Mouse (Mus musculus) adipocyte (in vitro differentiated cells): ENCODE measurements at regions not wholly inside any gene's neighbourhood (a gene's known extent, or its start where the extent isn't known, plus 50 kb on each side); places are given as distances from the start of the nearest gene placed in this dataset.

Experiments used
- DNase-seq: peaks from one replicate; pipeline ENCODE4 v3.0.0-alpha.2; 2016; ENCODE audit warnings: low spot score

DNA sequence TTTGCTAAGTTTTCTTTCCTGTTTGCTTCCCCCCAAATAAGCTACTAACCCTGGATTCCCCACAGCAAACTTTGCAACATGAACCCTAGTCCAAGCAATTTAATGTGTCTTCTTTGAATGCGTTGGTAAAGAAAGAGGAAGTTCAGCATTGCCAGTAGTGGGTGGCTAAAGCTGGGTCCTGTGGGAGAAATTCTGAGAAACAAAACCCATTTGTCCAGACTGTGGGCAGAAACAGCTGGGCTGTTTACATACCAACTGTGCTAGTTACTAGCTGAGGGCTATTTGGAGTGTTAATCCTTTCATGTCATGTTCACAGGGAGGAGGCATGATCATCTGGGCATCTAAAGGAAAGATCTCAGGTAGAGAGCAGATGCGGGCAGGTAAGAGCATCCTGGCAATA is 51.8 kb upstream of the 1190002N15Rik start:
- DNase-seq: no peak

DNA sequence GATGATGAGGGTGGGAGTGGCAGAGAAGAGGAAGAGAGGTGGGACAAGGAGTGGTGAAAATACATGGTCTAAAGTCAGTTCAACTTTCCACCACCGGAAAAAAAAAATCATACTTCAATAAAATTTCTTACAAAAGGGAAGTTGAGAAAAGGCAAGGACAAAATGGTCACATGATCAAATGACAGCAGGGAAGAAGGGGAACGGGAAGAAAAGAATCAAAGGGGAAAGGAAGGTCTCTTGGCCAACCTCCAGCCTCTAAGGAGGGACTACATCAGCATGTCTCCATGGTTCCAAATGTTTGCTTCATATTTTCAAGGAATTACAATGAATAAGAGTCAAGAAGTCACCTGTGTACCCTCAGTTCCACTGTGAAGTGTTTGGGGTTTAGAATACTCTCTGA is 64.7 kb upstream of the Slc9a9 start:
- DNase-seq: no peak

DNA sequence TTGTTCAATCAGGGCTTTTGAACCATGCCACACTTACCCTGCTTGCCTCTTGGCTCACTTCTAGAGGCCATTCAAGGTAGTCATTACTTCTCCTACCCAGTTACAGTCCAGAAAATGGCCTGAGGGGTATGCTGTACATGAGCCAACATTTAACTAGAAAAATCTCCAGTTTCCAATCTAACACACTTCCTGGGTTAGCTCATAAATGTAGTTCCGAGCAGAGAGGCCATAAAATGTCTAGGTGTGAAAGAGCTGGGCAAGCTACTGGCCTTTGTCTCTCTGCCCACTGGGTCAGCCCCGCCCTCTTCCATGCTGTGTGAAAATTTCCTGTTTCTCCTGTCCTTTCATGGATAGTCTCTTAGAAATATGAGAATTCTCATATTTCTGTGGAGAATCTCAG is 63.3 kb upstream of the Slc9a9 start:
- DNase-seq: peak; percentile 7

DNA sequence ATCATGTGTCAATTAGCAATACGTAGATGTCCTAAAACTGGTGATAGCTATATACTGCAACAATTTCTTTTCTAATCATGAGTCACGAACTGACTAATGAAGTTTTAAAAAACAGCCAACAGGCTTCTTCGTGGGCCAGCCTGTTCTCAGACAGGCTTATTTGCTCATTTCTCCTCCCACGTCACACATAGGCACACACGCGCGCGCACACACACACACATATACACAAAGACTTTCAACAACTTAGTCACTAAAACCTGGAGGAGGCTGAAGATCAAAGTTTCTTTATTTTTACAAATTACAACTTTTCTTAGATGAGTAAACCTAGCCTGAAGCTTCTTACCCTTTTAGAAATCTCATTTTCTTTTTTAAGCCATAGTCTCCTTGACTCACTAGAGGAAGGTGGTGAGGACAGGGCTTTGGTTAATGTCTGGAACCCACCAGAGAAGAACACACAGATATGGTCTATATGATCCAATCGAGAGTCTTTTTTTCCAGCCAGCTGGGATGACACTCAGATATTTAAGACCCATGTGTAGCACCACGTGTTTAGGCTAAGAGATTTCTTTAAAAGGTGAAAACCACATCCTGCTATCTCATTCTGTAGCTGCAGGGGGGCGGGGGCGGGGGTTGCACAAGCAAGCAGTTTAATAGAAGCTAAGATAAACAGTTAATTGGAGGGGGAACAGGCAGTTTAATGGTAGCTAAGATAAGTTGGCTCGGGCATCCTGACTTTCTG is 62.5 kb upstream of the Slc9a9 start:
- no peak for DNase-seq

DNA sequence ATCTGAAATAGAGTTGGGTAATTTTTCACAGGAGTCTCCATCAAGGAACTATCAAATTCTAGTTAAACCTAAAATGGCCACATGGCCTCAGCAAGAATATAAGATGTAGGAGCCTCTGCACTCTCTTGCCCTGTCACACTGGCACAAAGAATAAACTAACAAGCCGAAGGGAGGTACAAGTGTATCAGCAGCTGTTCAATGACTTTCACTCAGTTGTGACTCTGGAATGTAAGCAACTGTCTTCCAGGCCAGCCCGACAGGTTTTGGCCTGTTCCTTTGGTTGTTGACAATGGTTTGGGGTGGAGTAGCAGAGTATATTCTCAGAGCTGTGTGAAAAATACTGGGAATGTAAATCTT is 62.0 kb upstream of the Slc9a9 start:
- no peak for DNase-seq

DNA sequence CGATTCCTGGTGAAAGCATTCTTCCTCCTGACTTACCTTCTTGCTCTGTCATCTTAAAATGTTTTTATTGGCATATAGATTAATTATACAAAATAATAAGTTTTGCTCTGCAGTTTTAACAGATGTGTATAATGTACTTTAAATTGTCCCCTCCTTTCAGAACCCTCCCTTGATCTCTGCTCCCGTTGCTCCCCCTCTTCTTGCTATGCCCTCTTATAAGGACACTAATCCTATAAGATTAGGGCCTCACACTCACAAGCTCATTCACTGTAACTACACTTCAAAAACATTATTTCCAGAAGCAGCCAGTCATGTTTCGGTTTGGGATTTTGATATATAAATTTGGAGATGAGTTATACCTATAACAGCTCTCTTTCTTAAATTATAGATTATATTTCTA is 59.6 kb upstream of the Slc9a9 start:
- DNase-seq: no peak

DNA sequence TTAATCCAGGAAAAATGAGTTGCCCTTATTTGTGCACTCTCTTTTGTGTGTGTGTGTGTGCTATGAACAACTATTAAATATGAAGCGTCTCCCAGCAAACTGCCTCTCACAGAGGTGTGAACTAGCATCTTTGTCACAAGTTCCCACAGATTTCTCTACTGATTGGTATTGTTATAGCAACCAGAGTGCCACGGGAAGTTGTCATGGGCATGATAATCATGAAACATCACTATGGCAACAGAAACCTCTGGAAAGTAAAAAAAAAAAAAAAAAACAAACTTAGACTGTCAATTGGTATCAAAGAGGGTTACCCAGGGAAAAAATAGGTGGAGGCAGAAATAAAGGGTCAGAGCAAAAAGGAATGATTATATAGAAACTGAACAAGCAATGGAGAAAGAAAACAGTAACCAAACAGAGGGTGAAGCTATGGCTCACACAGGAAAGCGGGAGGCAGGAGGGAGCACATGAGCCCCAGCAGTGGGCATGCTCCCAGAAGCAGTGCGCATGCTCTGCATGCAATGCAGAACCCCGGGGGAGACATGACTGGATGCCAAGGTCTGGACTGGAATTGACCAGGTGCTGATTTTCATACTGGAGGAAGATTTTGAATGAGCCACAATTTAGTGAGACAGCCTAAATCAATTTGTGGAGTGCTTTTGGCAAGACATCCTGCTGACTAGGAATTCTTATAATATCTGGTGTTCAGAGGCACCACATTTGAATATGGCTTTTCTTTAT is 58.9 kb upstream of the Slc9a9 start:
- no peak for DNase-seq

DNA sequence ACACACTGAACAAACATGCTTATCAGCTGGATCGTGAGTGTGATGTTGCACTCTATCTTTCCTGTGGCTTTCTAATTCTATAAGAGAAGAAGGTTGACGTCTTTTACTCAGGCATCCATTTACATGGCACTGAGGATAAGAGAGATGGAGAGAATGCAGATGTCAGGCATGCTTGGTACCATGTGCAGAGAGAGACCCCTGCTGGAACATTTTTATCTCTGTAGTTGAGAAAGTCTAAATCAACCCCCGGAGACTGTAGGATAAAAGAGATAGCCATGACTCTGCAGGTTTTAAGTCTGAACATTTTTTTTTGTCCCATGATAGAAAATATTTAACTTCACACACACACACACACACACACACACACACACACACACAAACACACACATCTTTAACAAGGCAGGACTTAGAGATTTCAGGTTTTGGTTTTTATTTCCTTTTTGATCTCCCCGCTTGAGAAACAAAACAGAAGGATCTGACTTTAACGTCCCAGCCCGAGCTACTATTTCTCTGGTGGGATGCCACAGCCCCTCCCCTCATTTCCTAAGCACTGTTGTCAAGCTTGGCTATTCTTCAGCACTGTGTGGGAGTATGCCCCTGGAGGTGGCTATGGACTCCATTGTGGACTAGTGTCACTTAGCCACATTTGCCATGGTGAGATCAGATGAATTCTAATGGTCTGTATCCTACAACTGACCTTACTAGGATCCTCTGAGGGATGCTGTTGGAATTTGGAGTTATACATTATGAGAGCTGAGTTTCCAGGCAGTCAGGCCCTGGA is 55.6 kb upstream of the Slc9a9 start:
- DNase-seq: peak; percentile 67

DNA sequence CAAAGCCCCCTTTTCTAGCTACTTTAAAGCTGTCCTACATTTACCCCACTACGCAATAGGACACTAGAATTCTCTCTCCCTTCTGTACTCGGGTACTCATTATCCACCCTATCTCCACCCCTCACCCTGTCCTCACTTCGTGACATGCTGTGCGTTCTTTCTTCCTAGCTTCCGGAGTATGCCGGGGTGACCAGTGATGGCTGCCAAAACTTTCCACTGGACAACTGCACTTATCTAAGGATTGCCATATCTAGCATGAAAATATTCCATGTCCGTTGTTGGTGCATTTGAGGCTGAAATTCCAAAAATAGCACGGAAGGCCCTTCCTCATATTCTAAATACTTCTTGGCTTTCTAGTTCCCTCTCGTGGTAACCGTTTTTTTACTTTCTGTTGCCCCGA is 54.5 kb upstream of the Slc9a9 start:
- DNase-seq: no peak

DNA sequence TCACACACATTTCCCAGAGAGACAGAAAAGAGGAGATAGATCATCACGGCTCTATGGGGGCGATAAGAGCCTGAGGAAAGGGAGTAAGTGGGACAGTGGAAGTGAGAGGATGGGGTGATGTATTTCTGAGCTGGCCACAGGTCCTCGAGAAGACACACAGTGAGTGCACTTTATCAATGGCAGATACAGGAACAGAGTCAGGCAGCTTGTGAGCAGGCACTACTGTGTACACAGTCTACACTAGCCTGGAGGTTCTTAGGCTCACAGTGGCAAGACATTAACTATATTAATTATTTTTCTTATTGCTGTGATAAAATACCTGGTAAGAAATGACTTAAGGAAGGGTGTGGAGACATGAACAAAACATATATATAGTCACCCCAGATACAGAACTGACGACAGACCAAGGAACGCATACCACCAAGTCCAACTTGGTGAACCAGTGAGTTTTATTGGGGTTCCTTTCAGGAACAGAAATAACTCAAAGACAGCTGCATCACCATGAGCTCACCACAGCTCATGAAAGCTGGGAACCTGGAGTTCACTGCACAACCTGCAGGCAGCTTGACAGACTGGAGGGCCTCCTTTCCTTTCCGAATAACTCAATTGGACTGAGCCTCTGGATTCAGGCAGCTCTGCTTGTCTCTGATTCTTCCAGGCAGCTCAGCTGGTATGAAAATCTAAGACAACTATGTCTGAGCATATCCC is 51.5 kb upstream of the Slc9a9 start:
- no peak for DNase-seq
